Mouse (Mus musculus) kidney, adult 2 months (tissue): ENCODE data around the gene Bbc3.

Experiments used
- CTCF ChIP-seq: fragments of 200-500 bp; conservative IDR thresholded peaks from 2 replicates; pipeline ENCODE4 v1.5.1; 2011; ENCODE audit warnings: low read depth, mild to moderate bottlenecking, control low read depth, low read length, moderate library complexity, mixed read lengths; ENCODE audit not compliant: insufficient read depth, insufficient read length
- POLR2A ChIP-seq: fragments of 200-500 bp; IDR thresholded peaks from one replicate; pipeline ENCODE4 v1.6.1; 2011; ENCODE audit warnings: low read depth, low read length, control low read depth

DNA sequence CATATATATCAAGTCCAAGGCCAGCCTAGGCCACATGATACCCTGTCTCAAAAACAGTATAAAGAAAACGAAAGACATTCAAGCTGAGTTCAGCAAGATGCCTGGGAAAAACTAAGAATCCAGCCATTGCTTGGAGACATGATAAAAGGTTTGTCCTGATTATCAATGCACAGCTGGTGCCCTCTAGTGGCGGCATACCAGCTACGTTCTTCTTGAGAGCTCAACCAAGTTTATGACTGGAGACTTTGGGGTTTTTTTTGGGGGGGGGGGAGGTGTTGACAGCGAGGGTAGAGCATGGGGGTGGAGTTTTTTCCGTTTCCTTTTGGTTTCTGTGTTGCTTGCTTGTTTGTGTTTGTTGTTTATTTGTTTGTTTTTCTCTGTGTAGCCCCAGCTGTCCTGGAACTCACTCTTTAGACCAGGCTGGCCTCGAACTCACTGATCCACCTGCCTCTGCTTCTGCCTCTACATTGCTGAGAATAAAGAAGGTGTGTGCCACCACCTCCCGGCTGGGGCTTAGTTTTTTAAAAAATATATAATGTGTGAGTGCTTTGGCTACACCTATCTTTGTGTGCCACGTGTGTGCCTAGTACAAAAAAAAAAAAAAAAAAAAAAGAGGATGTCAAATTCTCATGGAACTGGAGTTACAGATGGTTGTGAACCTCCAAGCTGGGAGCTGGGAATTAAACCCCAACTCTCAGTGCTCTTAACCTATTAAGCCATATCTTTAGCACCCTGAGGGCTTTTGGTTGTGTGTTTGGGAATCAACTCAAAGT lies 45.0 kb upstream of the Bbc3 start:
- peak; percentile 74 for TF ChIP-seq CTCF
- no peak for TF ChIP-seq POLR2A
